Mouse (Mus musculus) urinary bladder, adult 2 months (tissue): Measurements from ENCODE around the gene Abtb2. TPM values are rescaled to one million over a fixed set of nuclear protein-coding genes. Genes with fewer than 3 reads are reported as not detected.

Source experiments
- DNase-seq: peaks from one replicate; pipeline ENCODE4 v3.0.0; 2022; ENCODE audit warnings: low spot score
- polyA plus RNA-seq: library from polyadenylated mRNA; depleted of rRNA; stranded (reverse); fragments of >200 nt; gene quantifications from 2 replicates; pipeline ENCODE4 v1.2.3, GENCODE M21; 2012

Abtb2 gene
- polyA plus RNA-seq, 1 experiment, result 4.3 TPM

DNA sequence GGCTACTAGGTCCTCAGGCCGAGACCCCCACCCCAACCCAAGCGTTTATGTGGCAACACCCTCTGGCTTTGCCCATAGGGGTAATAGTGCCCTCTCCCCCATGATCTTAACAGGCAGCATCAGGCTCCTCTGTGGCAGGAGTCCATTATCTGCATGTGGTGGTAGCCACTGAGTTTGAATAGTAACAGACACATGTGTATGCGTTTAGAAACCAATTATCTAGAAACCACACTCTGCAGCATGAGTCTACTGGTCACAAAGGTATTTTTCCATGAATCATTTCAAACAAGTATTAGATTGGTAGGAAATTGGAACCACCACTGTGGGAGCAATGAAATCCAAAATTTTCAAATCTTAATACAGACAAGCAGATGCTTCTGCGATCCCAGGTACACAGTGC, 119.5 kb downstream of the Abtb2 start:
- DNase-seq, result no peak

DNA sequence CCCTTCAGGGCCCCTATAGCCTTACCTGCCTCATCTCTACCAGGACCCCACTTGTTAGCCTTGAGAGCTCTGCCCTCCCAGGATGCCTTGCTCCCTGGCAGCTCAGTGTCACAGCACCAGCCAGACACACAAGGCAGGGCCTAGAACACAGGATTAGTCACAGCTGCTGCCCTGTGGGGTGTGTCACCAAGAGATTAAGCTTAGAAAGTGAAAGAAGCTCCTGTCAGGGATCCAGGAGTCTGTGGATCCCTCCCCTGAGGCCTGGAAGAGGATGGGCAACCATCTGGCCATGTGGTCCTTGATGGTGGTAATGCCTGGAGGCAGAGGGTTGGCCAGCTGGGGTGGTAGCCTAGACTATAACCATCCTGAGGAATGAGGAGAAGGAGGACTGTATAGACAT, 121.0 kb downstream of the Abtb2 start:
- no peak for DNase-seq

DNA sequence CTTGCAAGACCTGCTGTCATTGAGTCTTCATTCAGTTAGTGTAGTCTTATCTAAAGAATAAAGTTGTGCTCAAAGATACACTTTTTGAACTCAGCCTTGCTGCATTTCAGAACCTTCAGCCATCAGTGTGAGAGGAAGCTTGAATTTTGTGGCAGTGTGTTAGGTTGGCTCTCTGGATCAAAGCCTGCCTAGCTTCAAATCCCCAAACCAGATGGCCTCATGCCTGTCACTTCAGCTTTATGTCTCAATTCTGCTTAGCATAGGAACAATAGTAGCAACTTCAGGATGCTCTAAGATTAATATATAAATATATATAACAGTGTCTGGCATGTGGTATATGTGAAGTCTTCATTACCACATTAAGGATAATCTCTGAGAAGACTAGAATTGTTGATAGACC, 121.8 kb downstream of the Abtb2 start:
- DNase-seq, result no peak

DNA sequence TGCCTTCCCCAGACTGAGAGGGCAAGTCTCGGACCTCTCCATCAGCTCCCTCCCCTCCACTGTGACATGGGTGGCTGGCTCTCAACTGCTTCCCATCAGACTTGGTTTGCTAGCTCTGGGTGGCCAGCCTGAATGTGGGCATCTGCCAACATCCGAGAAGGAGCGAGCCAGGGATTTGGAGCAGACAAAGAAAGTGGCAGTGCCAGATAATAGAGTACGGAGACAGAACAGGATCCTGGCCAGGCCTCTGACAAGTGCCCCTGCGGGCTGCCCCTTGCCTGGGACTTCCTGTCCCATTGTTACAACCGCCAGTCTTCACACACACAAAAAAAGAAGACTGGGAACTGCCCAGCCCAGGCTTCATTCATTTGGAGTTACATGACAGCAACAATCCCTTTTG, 124.3 kb downstream of the Abtb2 start:
- DNase-seq, result no peak

DNA sequence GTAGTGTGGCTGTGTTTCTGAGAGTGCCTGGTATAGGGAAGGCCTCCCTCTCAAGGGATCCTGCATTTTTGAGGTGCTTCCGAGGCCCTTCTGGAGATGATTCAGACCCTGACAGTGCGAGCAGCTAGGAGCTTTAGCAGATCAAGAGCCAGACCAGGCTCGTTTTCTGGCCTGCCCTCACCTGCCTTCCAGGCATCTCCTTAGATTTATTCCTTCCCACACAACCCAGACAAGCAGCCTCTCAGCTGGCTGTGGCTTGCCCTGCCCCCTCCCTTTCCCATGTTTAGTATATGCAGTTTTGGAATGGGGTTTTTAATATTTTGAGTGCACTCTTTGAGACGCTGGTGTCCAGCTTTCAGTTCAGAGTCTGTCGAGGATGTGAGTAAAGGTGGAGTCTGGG, 124.7 kb downstream of the Abtb2 start:
- DNase-seq, result no peak

DNA sequence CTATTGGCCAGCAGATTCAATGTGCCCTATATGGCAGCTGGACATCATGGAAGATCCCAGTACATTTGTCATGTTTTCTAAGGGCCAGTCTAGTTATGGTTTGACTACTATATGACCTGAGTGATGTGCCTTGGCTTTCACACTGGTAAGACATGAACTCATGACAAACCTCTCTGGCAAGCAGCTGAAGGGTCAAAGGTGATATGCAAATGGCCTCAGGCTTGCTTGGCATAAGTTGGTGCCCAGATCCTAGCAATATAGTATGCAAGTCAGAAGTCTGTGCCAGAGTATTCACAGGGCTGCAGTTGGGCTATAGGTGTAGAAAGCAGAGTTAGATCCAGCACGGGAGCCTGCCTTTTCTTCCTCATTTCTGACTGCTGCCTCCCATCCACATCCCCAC, 125.2 kb downstream of the Abtb2 start:
- no peak for DNase-seq

DNA sequence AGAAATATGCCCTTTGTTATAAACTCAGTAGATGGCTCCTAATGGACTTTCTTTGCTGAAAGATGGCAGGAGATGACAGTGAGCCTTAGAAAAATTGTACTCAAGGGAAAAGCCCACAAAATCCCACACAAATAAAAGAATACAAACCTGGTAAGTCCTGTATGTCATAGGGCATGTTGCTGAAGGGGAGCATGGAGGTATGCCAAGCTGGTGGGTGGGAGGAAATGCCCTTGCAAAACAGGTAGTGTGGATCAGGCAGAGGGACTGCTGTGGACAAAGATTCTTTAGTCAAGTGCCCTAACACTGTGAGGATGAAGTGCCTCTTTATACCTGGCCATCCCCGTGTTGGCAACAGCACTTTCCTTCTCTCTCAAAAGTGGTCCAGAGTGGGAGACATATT, 126.7 kb downstream of the Abtb2 start:
- no peak for DNase-seq

DNA sequence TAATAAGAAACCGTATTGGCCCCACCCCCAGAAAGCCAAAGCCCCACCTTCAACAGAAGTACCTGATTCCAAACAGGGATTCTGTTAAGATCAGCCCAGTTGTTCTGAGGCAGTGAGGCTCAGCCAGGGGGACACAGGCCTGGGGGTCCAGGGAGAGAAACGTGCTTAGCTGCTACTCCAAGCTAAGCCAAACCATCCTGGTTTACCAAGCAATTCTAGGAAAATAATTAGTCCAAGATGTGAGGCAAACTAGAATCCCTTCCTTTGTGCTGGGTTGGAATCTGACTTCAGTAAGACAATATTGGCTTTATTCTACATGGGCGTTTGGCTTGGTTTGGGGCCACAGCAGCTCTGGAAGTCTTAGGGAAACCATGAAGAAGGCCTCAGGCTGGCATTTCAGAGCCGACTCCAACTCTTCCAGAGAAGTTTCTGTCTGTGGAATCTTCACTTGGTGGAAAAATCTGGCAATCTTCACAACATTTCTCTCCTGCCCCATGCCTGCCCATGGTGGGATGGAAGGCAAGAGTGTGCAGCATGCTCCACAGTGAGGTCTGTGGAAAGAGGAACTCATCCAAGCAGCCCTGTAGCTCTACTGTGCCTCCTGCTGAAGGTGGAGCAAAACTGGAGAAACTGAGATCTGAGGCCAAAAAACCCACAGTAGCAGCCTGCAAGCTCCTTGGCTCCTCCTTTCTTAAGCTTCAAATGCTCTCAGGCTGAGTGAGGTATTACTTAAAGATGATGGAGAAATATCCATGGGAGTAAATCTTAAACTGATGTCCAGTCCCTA, 128.9 kb downstream of the Abtb2 start:
- no peak for DNase-seq

DNA sequence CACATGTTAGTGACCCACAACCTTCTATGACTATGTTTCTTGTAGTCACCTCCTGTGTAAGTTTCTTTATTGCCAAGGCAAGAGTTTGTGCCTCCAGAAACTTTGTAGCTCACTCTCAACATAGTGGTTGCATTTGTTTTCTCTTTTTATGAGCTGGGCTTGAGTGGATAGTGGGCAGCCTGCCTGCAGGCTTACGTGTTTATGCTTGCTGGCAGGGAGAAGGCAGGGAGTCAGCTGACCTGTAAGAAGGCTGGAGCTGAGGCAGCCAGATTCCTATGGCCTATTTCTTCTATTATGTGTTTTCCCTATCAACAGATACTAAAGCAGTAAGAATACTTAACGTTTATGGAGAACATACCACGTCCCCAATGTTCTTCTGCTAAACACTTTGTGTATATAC, 130.1 kb downstream of the Abtb2 start:
- no peak for DNase-seq

DNA sequence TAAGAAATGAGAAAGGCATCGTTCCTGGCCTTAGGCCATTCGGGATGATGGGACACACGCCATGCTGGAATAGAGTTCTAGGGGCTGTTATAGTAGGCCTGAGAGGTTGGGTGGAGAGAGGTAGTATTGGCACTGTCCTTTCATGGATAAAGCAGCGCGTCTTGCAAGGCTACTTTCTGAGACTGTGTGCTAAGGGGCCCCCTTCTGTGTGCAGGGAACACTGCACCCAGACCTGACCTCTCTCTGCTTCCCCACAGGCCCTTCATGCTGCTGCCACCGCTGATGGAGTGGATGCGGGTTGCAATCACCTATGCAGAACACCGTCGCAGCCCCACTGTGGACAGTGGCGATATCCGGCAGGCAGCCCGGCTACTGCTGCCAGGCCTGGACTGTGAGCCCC, 134.4 kb downstream of the Abtb2 start:
- no peak for DNase-seq

DNA sequence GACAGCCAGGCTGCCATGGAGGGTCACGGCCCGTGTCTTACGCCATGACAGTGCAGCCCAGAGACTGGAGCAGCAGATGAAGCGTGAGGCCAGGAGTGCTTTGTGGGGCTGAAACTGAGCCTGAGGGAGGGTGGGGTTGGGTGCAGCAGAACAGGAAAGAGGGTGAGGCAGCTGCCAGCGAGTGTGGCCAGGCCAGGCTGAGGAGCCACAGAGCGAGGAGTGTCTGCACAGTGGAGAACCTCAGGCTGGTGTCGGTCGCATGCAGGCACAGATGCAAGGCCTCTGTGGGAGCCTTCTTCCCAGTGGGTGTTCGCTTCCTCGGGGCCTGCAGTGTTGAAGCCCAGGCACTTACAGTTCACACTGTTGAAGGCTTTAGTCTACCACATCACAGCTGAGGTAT, 137.2 kb downstream of the Abtb2 start:
- no peak for DNase-seq

DNA sequence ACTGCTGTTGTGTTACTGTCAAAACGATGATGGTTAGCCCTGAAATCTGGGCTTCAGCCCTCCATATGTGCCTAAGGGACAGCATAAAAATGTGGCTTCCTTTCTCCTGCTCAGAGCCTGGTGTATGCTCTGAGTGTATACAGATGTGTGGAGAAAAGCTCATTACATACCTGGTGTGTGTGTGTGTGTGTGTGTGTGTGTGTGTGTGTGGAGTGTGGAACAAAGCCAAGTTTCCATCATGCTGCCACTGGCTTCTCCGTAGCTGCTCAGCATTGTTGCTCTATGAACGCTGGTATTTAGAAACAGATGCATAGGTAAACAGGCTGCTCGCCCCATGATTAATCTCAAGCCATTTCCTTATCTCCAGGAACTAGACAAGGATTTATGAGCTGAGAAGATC, 137.8 kb downstream of the Abtb2 start:
- no peak for DNase-seq

DNA sequence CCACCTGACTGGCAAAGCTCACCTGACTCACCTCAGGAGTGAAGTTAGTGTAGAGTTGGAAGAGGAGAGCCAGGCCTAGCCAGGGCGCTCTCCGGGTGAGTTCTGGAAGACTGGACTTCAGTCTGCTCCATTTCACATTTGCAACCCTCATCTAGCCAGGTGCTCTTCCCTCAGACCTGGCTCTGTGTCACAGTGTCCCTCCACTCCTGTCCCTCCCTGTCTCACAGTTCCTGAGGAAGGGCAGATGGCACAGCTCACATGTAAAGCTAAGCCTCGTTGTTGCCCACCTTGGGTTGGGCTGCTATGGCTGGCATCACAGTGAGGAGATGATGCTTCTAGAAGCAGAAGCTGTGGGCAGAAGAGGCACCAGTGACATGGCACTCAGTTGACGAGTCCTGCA, 139.7 kb downstream of the Abtb2 start:
- no peak for DNase-seq

DNA sequence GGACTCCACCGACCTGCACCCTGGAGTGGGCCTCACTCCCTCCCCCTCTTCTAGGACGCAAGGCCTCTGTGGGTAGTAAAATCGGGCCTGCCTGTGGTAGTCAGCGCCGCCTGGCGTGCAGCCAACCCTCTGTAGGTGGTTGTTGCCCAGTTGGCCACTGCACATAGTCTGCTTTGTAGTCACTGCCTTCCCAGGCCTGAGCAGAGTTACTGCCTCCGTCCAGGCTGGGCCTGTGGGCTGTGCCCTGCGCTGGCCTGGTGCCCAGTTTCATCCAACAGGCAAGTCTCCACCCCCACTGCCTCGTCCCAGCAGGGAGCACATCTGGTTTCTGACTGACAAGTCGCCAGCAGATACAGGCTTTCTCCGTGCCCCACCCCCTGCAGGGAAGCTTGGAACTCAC, 140.1 kb downstream of the Abtb2 start:
- peak; percentile 32 for DNase-seq

DNA sequence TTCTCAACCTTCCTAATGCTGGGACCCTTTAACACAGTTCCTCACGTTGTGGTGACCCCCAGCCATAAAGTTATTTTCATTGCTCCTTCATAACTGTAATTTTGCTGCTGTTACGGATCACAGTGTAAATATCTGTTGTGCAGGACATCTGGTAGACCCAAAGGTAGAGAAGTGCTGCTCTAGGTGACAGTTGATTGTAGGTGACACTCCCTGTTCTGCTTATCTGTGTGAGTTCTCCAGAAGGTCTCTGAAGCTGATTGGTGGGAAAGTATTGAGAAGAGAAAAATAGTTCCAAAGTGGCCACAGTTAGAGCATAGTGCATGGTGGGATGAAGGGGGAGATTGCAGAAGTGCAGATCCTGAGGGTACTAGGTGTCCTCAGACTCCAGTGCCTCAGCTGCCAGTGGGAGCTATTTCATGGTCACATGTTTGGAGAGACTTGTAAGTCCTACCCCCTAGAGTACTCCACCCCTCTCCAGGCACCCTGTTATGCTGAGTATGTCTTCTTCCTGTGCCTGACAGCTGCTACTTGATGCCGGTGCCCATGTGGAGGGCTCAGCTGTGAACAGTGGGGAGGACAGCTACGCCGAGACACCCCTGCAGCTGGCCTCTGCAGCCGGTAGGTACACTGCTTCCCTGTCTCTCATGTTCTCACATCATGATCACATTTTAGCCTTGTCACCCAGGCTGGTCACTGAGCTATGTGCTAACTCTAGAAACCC, 141.1 kb downstream of the Abtb2 start:
- no peak for DNase-seq

DNA sequence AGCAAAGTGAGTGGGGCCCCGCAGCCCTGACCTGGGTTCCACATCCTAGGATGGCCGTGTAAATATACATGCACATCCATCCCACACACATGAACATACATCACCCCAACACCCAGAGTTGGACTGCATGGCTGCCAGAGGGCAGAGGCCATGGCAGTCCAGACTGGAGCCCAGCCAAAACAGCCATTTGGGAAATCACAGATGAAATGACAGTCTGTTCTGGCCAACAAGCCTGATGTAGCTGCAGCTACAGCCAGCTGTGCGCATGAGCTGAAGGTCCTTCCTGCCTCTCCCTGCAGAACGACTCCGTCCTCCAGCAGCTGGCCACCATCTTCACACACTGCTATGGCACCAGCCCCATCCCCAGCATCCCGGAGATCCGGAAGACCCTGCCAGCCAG, 144.7 kb downstream of the Abtb2 start:
- no peak for DNase-seq

DNA sequence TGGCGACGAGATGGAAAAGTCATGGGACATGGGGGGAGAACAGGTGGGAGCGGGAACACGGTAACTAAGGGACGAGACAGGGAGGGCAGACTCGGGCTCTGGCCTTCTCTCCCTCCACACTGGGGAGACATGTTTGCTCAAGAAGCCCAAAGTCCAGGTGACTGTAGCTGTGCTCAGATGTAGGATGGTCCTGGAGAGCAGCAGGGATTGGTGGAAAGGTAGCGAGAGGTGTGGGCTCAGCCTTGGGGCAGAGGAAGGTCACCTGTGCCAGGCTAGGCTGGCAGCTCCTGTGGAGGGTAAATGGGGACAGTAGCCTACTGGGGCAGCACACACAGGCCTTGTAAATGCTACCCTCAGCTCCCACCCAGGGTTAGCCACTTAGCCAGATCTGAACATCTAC, 147.7 kb downstream of the Abtb2 start:
- no peak for DNase-seq

DNA sequence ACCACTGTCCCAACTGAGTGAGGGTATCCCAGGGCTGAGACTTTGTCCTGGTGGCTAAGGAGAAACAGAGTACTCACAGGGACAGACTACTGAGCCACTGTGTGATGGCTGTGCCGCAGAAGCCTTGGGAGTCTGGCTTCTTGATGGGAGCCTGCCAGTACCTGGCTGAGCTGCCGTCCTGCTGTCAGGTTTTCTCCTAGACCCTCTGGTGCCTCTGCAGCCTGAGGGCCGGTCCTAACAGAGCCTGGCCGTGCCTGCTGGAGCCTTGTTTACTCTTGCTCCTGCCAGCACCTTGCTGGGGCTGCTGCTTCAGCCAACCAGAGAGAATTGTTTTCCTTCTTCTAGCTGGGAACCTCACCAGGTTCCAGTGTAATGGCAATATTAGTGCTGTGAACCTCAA, 148.3 kb downstream of the Abtb2 start:
- DNase-seq, result no peak

DNA sequence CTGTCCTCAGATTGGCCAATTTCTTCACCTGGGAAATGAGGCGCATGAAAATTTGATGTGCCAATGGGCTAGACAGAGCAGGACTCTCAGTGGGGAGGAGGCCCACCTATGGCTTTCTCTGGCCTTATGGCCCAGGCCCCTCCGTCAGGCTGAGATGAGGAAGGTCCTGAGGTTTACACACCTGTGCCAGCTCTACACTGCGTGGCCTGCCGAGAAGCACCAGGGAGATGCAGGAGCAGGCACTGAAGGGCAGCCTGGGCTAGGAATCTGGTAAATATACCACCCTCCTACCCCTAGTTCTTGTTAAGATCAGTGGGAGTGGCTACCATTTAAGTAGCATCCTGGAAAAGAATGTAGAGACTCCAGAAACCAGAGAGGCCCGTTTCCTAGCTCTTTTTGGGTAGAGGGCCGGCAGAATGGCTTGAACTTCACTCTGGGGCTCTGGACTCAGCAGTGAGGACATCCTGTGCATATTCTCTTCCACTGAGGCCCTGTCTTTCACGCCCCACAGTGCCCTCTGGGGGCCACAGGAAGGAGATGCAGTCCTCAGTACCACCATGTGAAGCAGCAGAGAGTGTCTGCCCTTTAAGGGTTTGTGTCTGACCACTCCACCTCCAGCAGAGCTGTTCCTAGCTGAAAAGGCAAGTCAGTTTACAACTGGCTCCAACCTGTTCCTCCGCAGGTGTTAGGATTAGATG, 152.6 kb downstream of the Abtb2 start:
- peak; percentile 41 for DNase-seq

DNA sequence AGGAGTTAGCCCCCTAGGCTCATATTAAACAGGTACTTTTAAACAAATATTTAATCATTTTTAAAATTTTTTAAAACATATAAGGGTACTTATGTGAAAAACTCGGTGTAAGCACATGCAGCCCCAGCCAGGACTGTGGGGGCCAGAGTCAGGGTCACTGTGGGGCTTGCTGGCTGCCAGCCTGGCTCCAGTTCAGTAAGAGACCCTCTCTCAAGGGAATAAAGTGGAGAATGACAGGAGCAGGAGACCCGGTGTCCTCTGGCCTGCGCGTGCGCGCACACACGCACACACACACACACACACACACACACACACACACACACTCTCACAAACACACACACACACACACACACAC, 153.2 kb downstream of the Abtb2 start:
- DNase-seq, result no peak

DNA sequence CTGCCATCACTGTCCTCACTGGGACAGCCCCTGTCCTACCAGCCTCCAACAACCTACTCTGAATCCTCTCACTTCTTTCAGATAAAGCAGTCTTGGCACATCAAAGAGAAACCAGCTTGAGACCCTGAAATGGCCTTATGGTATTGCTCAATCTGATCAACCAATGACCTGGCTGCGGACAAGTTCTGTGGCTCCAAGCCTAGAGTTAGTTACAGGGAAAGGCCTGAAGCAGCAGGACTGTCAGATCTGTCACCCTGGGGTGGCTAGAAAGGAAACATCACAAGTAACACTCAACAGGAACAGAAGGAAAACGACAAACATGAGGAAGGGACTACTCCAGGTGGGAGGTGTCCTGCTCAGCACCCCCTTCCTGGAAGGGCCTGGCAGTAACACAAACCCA, 158.4 kb downstream of the Abtb2 start:
- DNase-seq, result no peak

DNA sequence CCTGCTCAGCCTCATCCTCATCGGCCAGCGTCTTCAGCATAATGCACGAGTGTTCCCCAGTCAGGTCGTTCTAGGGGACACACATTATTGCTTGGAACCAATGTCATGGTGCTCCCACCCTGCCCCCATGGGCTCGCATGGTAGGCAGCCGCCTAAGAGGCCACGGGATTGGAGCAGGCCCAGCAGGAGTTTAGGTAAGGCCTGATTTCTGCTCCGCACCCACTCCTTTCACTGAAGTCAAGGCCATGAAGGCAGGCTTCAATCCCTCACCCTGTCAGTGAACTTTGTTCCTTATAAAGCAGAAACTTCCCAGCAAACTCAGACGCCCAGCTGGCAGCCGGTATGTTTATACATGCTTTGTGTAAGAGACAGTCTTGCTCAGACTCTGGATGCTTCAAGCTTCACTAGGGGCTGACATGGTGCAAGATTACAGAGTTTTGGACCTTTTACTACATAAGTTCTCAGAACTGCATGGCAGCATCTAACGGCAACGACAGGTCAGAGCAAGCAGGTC, 162.0 kb downstream of the Abtb2 start:
- no peak for DNase-seq

DNA sequence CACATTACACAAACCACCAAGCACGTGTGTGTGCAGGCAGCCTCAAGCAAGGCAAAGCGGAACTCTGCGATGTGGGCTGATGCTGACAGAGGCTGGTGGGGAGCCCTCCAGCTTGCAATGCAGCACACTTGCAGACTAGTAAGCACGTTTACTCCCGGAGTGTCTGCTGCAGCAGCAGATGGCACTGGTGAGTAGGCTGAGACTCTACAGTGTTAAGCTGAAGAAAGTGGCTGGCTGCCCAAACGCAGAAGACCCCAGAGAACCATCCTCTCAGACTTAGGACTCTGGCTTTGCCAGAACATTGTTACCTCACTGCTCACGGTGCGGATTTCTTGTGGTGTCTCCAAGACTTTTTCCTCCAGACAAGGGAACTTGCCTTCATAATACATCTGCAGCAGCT, 164.9 kb downstream of the Abtb2 start:
- DNase-seq, result no peak
